Mouse (Mus musculus) forebrain, postnatal 0 days (tissue): ENCODE results near the gene Klhdc4. TPM values are rescaled to one million over a fixed set of nuclear protein-coding genes. Genes with fewer than 3 reads are reported as not detected.
A peak's percentile ranks its signal among the peaks of the same experiment; 100 is the strongest.

Source experiments
- ATAC-seq: fragments of 200-750 bp; cut with Nextera tagmentation; 2 replicates; pipeline ENCODE4 v1.8.0; 2017; ENCODE audit warnings: mild to moderate bottlenecking, moderate library complexity
- DNase-seq: peaks from one replicate; pipeline ENCODE4 v3.0.0-alpha.2; 2015
- H3K27ac ChIP-seq: fragments of 300-500 bp; sonication (generic); 2 replicates; pipeline ENCODE4 v1.5.1; 2014; ENCODE audit warnings: low read depth, mild to moderate bottlenecking, antibody characterized with exemption, low read length, moderate library complexity, mixed read lengths
- H3K27me3 ChIP-seq: fragments of 300-500 bp; sonication (generic); 2 replicates; pipeline ENCODE4 v1.6.1; 2014; ENCODE audit warnings: mild to moderate bottlenecking, low read length, mixed read lengths; ENCODE audit not compliant: insufficient read depth
- H3K36me3 ChIP-seq: fragments of 300-500 bp; sonication (generic); 2 replicates; pipeline ENCODE4 v1.6.1; 2014; ENCODE audit warnings: mild to moderate bottlenecking, moderate library complexity; ENCODE audit not compliant: insufficient read depth
- H3K4me1 ChIP-seq: fragments of 300-500 bp; sonication (generic); 2 replicates; pipeline ENCODE4 v1.6.1; 2014; ENCODE audit warnings: antibody characterized with exemption; ENCODE audit not compliant: insufficient read depth
- H3K4me2 ChIP-seq: fragments of 300-500 bp; sonication (generic); 2 replicates; pipeline ENCODE4 v1.6.1; 2014; ENCODE audit warnings: low read depth, mild to moderate bottlenecking, moderate library complexity
- H3K4me3 ChIP-seq: fragments of 300-500 bp; sonication (generic); 2 replicates; pipeline ENCODE4 v1.5.1; 2014; ENCODE audit warnings: low read depth, low read length, mixed read lengths
- H3K9ac ChIP-seq: fragments of 300-500 bp; sonication (generic); 2 replicates; pipeline ENCODE4 v1.6.1; 2014; ENCODE audit warnings: mild to moderate bottlenecking
- H3K9me3 ChIP-seq: fragments of 300-500 bp; sonication (generic); 2 replicates; pipeline ENCODE4 v1.6.1; 2016; ENCODE audit warnings: low read length
- CTCF ChIP-seq: sonication (generic); IDR thresholded peaks from 2 replicates; pipeline ENCODE4 v1.5.1; 2016; ENCODE audit warnings: antibody characterized with exemption, control low read depth, low read depth
- WGBS: fragments of 180-500 bp; shearing (Covaris S2); extraction: QIAGEN DNeasy Blood & Tissue Kit; methylation state at CpG from one replicate; pipeline ENCODE4 v1.1.7; 2014; 5-methylcytosine and 5-hydroxymethylcytosine counted together
- polyA plus RNA-seq: library from polyadenylated mRNA; unstranded; fragments of >200 nt; fragmentation: Nextera tagmentation; extraction: Ambion mirVana; gene quantifications from 2 replicates; pipeline ENCODE4 v1.2.1, GENCODE M21; 2015
- total RNA-seq: library from RNA; depleted of rRNA; stranded (reverse); fragments of >200 nt; gene quantifications from 2 replicates; pipeline ENCODE4 v1.2.3, GENCODE M21; 2014; rRNA removed

Gene Klhdc4
- 46.1 and 51.4 TPM in 2 replicates for total RNA-seq
- polyA plus RNA-seq, result 40.1 and 40.3 TPM in 2 replicates

DNA sequence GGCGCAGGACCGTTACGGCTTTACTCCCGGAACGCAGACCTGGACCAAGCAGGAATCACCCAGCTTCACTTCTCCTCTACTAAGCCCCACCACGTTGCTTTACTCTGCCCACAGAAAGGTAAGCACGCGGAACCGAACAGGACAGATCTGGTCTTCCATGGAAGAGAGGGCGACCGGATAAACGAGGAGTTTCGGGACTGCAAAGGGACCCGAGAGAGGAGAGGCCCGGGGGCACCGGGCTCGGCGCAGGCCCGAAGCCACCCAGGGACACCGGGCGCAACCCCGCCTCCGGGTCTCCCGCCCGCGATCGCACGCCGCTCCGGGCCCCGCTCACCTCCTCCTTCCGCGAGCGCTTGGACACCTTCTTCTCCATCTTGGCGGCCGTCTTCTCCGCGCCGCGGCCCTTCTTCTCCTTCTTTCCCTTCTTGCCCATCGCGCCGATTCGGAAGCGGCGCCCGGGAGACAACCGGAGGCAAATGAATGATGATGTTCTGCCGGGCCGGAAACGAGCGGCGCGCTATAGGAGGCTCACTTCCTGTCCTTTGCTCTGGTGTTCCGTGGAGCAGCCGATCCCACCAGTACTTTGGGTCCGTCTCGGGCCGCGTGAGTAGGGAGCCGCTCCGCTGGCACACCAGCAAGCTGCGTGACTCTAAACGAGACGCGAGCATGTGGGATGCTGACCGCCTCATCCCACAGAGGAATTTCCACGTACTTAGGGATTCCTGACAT is at the start of gene Klhdc4:
Gene Klhdc4, minus strand, starts transcription at position 522 of the 729 bp plus-strand sequence.
- Histone ChIP-seq H3K9me3 (no peaks in the 10 kb centered on the region), H3K27ac (peak within 1 kb of the TSS; percentile 89), H3K36me3 (no peaks in the 10 kb centered on the region), H3K4me2 (peak within 1 kb of the TSS; percentile 87), H3K27me3 (no peaks in the 10 kb centered on the region), H3K4me1 (peaks cover 9% of the 10 kb centered on the region), H3K9ac (peak within 1 kb of the TSS; percentile 71), H3K4me3 (peak within 1 kb of the TSS; percentile 76)
- ATAC-seq, result peak; percentile 99
- 3% methylated on average over 65 of the region's 68 CpGs for WGBS
- TF ChIP-seq CTCF, result 0 out of 2 replicates have a peak, but pooled peaks have one; percentile 5
- peak; percentile 97 for DNase-seq

DNA sequence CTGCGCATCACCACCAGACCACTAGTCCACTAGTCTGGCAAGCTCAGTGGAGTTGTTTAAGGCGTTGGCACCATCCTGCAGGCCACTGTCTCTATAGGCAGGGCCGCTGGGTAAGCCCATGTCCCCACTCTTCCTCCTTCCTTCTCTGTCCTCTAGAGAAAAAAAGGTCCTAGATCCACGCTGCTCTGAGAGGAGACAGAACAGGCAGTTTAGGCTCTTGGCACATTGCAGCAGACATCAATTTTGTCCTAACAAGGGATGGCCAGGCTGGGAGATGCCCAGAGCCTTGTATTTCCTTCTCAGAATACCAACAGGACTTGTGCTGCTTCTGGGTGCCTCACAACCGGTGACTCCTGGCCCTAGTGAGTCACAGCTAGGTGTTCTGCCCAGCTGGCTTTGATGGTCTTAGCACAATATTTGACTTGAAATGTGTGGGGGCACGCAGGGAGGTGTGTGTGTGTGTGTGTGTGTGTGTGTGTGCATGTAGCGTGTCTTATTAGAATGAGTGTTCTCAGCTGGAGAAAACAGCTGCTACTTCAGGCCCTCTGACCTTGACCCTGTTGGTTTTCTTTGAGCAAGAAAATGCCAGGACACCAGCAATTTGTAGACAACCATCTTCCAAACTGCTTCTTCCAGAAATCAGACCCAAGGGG is 48.6 kb upstream of the Klhdc4 start:
- no peak for DNase-seq
- Histone ChIP-seq H3K9me3 (no peaks in the 10 kb centered on the region), H3K4me2 (no peak overlapping the region), H3K9ac (no peak overlapping the region), H3K27ac (no peak overlapping the region), H3K4me1 (no peaks in the 10 kb centered on the region), H3K36me3 (peaks cover 19% of the 10 kb centered on the region), H3K27me3 (no peaks in the 10 kb centered on the region), H3K4me3 (no peak overlapping the region)
- no peak for ATAC-seq
- 91% methylated on average over 7 of the region's 7 CpGs for WGBS
- no peak for TF ChIP-seq CTCF

DNA sequence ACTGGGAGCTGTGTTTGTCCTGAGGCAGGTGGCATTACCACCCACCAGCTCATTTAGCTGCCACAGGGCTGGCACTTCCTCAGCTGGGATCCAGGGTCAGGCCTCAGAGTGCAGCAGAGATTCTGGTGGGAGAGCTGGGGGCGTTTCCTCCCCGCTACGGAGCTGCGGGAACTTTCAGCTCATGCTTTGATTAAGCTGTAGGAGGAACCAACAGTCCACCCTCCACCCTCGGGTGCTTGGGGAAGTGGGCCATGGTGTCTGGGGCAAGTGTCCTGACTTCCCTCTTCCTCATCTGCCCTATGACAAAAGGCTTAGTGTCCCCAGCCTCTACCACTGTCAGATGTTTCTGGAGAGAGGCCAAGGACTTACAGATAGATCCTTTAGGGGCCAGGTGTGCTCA is 47.8 kb upstream of the Klhdc4 start:
- Histone ChIP-seq H3K27ac (no peak overlapping the region), H3K36me3 (peaks cover 12% of the 10 kb centered on the region; the same call in 1 of the 2 replicates), H3K9me3 (no peaks in the 10 kb centered on the region), H3K9ac (no peak overlapping the region), H3K4me1 (no peaks in the 10 kb centered on the region), H3K4me2 (no peak overlapping the region), H3K4me3 (no peak overlapping the region), H3K27me3 (no peaks in the 10 kb centered on the region)
- ATAC-seq (no peak), DNase-seq (no peak)
- TF ChIP-seq CTCF, result no peak
- 72% methylated on average over 5 of the region's 5 CpGs for WGBS

DNA sequence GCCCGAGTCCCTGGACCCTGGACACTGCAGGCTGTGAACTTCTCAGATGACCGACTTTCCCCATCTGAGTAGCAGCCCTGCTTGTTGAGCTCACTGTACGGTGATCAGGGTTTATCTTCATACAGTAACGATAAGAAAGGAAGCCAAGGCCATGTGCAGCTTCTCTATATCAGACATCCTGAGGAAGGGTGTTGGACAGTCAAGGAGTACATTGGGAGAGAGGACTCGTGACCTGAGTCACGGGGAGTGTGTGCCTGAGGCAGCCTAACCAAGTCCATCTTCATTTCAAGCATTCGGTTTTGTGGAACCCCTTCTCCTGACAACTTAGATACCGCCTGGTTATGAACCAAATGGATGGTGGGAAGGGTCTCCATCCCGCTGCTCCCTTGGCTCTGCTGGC is 46.1 kb upstream of the Klhdc4 start:
- TF ChIP-seq CTCF, result no peak
- no peak overlapping the region for H3K4me2 ChIP-seq
- ATAC-seq, result no peak
- H3K27ac ChIP-seq, result no peak overlapping the region
- no peaks in the 10 kb centered on the region for H3K4me1 ChIP-seq
- WGBS, result 89% methylated on average over 9 of the region's 9 CpGs
- H3K9me3 ChIP-seq, result no peaks in the 10 kb centered on the region
- no peak for DNase-seq
- H3K9ac ChIP-seq, result no peak overlapping the region
- no peaks in the 10 kb centered on the region; the same call in 1 of the 2 replicates for H3K36me3 ChIP-seq
- no peaks in the 10 kb centered on the region for H3K27me3 ChIP-seq
- H3K4me3 ChIP-seq, result no peak overlapping the region

DNA sequence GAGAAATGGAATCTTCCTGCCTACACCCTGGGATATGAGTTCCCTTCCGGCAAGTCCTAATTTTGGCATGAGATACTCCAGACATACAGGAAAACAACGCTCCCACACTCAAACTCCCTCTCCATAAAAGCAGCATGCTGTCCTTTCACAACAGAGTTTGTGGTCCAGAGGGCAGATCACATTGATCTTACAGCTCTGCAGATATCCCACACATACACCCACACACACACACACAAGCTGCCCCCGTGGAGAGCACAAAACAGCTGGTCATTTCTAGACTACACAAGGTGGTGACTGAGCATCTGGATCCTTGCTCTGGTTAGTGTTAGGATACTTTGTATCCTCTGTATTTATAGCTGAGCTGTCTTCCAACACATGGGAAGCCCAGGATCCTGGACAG is 45.7 kb upstream of the Klhdc4 start:
- Histone ChIP-seq H3K27ac (no peak overlapping the region), H3K9me3 (no peaks in the 10 kb centered on the region), H3K4me1 (no peaks in the 10 kb centered on the region), H3K9ac (no peak overlapping the region), H3K4me2 (no peak overlapping the region), H3K36me3 (no peaks in the 10 kb centered on the region), H3K4me3 (no peak overlapping the region), H3K27me3 (no peaks in the 10 kb centered on the region)
- no peak for DNase-seq
- WGBS, result 81% methylated on average over 3 of the region's 3 CpGs
- no peak for TF ChIP-seq CTCF
- no peak for ATAC-seq

DNA sequence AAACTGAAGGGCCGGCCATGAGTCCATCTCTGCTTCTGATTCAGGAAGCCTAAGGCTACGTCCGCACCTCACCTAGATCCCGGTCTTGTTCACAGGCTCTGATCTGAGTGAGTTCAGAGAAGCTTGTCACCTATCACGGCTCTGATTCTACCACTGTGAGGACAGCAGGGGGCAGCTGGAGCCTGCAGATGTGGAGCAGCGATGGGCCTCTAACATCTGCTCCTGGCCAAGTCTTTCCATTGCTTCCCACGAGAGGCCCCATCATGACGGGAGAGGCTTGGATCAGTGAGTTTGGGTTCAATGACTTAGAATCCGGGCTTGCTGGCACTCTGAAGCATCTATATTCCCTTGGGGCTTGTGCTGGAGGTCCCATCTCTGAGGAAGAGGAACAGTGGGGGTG is 44.7 kb upstream of the Klhdc4 start:
- H3K4me3 ChIP-seq, result no peak overlapping the region
- no peak overlapping the region for H3K27ac ChIP-seq
- H3K9ac ChIP-seq, result no peak overlapping the region
- DNase-seq (peak; percentile 36), ATAC-seq (no peak)
- no peak overlapping the region for H3K4me2 ChIP-seq
- TF ChIP-seq CTCF, result peak; percentile 60
- no peaks in the 10 kb centered on the region for H3K27me3 ChIP-seq
- no peaks in the 10 kb centered on the region for H3K36me3 ChIP-seq
- H3K4me1 ChIP-seq, result no peaks in the 10 kb centered on the region
- H3K9me3 ChIP-seq, result no peaks in the 10 kb centered on the region
- WGBS, result 68% methylated on average over 9 of the region's 9 CpGs

DNA sequence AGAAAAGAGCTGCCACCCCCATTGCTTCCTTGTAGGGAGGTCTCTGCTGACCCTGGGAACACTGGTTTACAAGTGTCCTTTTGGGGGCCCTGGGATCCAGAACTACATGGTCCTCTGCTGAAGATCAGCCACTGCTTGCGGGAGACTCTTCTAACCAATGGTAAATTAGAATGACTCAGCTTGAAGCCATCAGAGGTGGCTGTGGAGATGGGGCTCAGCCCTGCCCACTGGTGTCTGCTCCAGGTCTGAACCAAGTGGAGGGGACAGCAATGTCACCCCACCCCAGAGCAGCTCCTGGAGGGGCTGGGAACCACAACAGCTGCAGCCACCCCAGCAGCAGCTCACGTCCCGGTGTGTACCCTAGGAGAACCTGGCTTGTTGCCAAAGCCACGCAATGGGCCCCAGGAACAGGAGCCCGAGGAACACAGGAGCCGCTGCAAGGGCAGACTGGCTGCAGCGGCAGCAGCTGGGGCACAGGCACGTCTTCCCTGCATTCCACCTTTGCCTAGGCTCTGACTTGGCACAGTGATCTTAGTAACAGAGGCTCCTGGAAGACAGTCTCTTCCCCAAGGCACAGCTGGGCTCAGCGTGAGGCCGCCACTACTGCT is 42.6 kb upstream of the Klhdc4 start:
- H3K4me2 ChIP-seq, result no peak overlapping the region
- TF ChIP-seq CTCF, result no peak
- 21% methylated on average over 10 of the region's 10 CpGs for WGBS
- H3K4me3 ChIP-seq, result no peak overlapping the region
- ATAC-seq, result no peak
- no peak overlapping the region for H3K9ac ChIP-seq
- no peak for DNase-seq
- no peaks in the 10 kb centered on the region for H3K4me1 ChIP-seq
- H3K9me3 ChIP-seq, result no peaks in the 10 kb centered on the region
- H3K27ac ChIP-seq, result no peak overlapping the region
- no peaks in the 10 kb centered on the region for H3K36me3 ChIP-seq
- H3K27me3 ChIP-seq, result no peaks in the 10 kb centered on the region
